Mouse (Mus musculus) stomach, postnatal 0 days (tissue): ENCODE data around the gene Serp2.

Experiments
- CTCF ChIP-seq: IDR thresholded peaks from 2 replicates; pipeline ENCODE4 v1.5.1; 2016; ENCODE audit warnings: antibody characterized with exemption, low read depth, mild to moderate bottlenecking, moderate library complexity
- EP300 ChIP-seq: optimal IDR thresholded peaks from 2 replicates; pipeline ENCODE3; 2016; ENCODE audit warnings: antibody characterized with exemption

DNA sequence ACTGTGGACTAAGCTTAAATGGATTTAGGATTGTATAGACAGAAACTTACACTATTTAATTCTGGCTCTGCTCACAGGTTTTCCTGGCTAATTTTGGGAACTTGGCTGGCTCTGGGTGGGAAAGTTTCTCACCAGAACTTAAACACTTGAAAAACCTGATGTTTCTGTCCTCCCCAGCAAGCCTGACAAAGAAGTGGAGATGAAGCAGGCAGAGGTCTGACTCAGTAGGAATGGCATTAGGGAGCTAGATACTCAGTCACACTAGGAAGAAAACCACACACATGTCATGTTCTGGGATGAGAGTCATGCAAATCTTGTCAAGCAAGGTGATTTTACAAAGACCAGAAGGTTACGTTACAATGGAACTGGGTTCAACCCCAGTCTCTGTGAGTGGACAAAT lies 21.6 kb downstream of the Serp2 start:
- TF ChIP-seq CTCF (no peak), EP300 (no peak)
